Mouse (Mus musculus) MEL (cell line): ENCODE measurements at regions not wholly inside any gene's neighbourhood (a gene's known extent, or its start where the extent isn't known, plus 50 kb on each side); places are given as distances from the start of the nearest gene placed in this dataset.

Experiments
- DNase-seq: peaks from one replicate; pipeline ENCODE4 v3.0.0; 2011; ENCODE audit warnings: low read depth, low spot score
- H3K27ac ChIP-seq: 2 replicates; pipeline ENCODE4 v1.5.1; 2012; ENCODE audit warnings: low read depth, mild to moderate bottlenecking, control low read depth, low read length, moderate library complexity; ENCODE audit not compliant: control insufficient read depth
- H3K27me3 ChIP-seq, 2 experiments: fragments of 150-350 bp in 1 of 2; sonication (generic) in 1 of 2; 2 replicates each; pipeline ENCODE4 v1.6.1; 2012; ENCODE audit warnings: low read length in 2 of 2, mild to moderate bottlenecking in 2 of 2, improper control_type of control experiment in 1 of 2, moderate library complexity in 1 of 2; ENCODE audit not compliant: insufficient read depth in 2 of 2, control insufficient read depth in 1 of 2
- H3K36me3 ChIP-seq, 2 experiments: 2 replicates each; pipeline ENCODE4 v1.6.1; 2012 to 2014; ENCODE audit warnings: low read length in 2 of 2, improper control_type of control experiment in 1 of 2, inconsistent platforms in 1 of 2, mild to moderate bottlenecking in 1 of 2; ENCODE audit not compliant: insufficient read depth in 2 of 2, control insufficient read depth in 1 of 2
- H3K4me1 ChIP-seq, 2 experiments: fragments of 150-350 bp in 1 of 2; sonication (generic) in 1 of 2; 2 replicates each; pipeline ENCODE4 v1.6.1; 2012; ENCODE audit warnings: low read length in 2 of 2, improper control_type of control experiment in 1 of 2, mild to moderate bottlenecking in 1 of 2; ENCODE audit not compliant: insufficient read depth in 2 of 2, control insufficient read depth in 1 of 2
- H3K4me3 ChIP-seq, 2 experiments: fragments of 150-350 bp in 1 of 2; sonication (generic) in 1 of 2; 2 replicates each; pipeline ENCODE4 v1.5.1; 2012; ENCODE audit warnings: low read depth in 2 of 2, low read length in 2 of 2, mild to moderate bottlenecking in 2 of 2, moderate library complexity in 2 of 2, control low read depth in 1 of 2, improper control_type of control experiment in 1 of 2; ENCODE audit not compliant: control insufficient read depth in 1 of 2, insufficient read depth in 1 of 2
- H3K79me2 ChIP-seq: 2 replicates; pipeline ENCODE4 v1.6.1; 2012; ENCODE audit warnings: mild to moderate bottlenecking, low read length, moderate library complexity; ENCODE audit not compliant: control insufficient read depth, poor library complexity, insufficient read depth
- H3K9ac ChIP-seq: 2 replicates; pipeline ENCODE4 v1.6.1; 2012; ENCODE audit warnings: low read depth, mild to moderate bottlenecking, control low read depth, low read length, moderate library complexity; ENCODE audit not compliant: control insufficient read depth, poor library complexity, severe bottlenecking
- H3K9me3 ChIP-seq: fragments of 150-350 bp; sonication (generic); replicated peaks from 2 replicates; pipeline ENCODE4 v1.6.1; 2012; ENCODE audit warnings: mild to moderate bottlenecking, low read length, improper control_type of control experiment, moderate library complexity; ENCODE audit not compliant: insufficient read depth
- CTCF ChIP-seq, 3 experiments: IDR thresholded peaks in 2 of 3; conservative IDR thresholded peaks in 1 of 3; 2 replicates each; pipeline ENCODE4 v1.5.1; 2011 to 2012; ENCODE audit warnings: low read length in 3 of 3, low read depth in 2 of 3, mild to moderate bottlenecking in 2 of 3, improper control_type of control experiment in 1 of 3, inconsistent platforms in 1 of 3, mixed read lengths in 1 of 3, moderate library complexity in 1 of 3; ENCODE audit not compliant: control insufficient read depth in 1 of 3, insufficient read depth in 1 of 3, poor library complexity in 1 of 3, severe bottlenecking in 1 of 3
- E2F4 ChIP-seq: IDR thresholded peaks from 2 replicates; pipeline ENCODE4 v1.6.1; 2011; ENCODE audit warnings: low read depth, low read length, improper control_type of control experiment, borderline replicate concordance
- ELF1 ChIP-seq: IDR thresholded peaks from 2 replicates; pipeline ENCODE4 v1.6.1; 2014; ENCODE audit warnings: low read depth, mild to moderate bottlenecking, inconsistent platforms, low read length, improper control_type of control experiment, moderate library complexity
- EP300 ChIP-seq, 2 experiments: IDR thresholded peaks; 2 replicates each; pipeline ENCODE4 v1.6.1; 2011; ENCODE audit warnings: improper control_type of control experiment in 2 of 2, low read length in 2 of 2, low read depth in 1 of 2, mild to moderate bottlenecking in 1 of 2
- ETS1 ChIP-seq: IDR thresholded peaks from 2 replicates; pipeline ENCODE4 v1.6.1; 2012; ENCODE audit warnings: low read depth, mild to moderate bottlenecking, inconsistent platforms, low read length, improper control_type of control experiment, moderate library complexity
- HCFC1 ChIP-seq: IDR thresholded peaks from 2 replicates; pipeline ENCODE4 v1.6.1; 2012; ENCODE audit warnings: low read depth, mild to moderate bottlenecking, inconsistent platforms, low read length, improper control_type of control experiment, moderate library complexity
- KAT2A ChIP-seq: conservative IDR thresholded peaks from 2 replicates; pipeline ENCODE4 v1.6.1; 2012; ENCODE audit warnings: low read depth, low read length, improper control_type of control experiment, inconsistent platforms
- MAX ChIP-seq: IDR thresholded peaks from 2 replicates; pipeline ENCODE4 v1.6.1; 2011; ENCODE audit warnings: low read length, improper control_type of control experiment
- MEF2A ChIP-seq: IDR thresholded peaks from 2 replicates; pipeline ENCODE4 v1.6.1; 2014; ENCODE audit warnings: low read depth, mild to moderate bottlenecking, inconsistent platforms, low read length, improper control_type of control experiment; ENCODE audit not compliant: poor library complexity, insufficient replicate concordance, severe bottlenecking; ENCODE audit errors: extremely low read depth
- MXI1 ChIP-seq: IDR thresholded peaks from 2 replicates; pipeline ENCODE4 v1.6.1; 2011; ENCODE audit warnings: mild to moderate bottlenecking, low read depth, low read length, improper control_type of control experiment
- MYB ChIP-seq: IDR thresholded peaks from 2 replicates; pipeline ENCODE4 v1.6.1; 2011; ENCODE audit warnings: mild to moderate bottlenecking, low read depth, low read length, improper control_type of control experiment
- NELFE ChIP-seq: IDR thresholded peaks from 2 replicates; pipeline ENCODE4 v1.6.1; 2011; ENCODE audit warnings: low read depth, low read length, improper control_type of control experiment
- POLR2AphosphoS5 ChIP-seq: IDR thresholded peaks from 2 replicates; pipeline ENCODE4 v1.6.1; 2012; ENCODE audit warnings: low read depth, borderline replicate concordance, mild to moderate bottlenecking, inconsistent platforms, low read length, moderate library complexity, mixed read lengths
- RCOR1 ChIP-seq: IDR thresholded peaks from 2 replicates; pipeline ENCODE4 v1.6.1; 2012; ENCODE audit warnings: low read depth, mild to moderate bottlenecking, inconsistent platforms, low read length, improper control_type of control experiment
- SMC3 ChIP-seq: IDR thresholded peaks from 2 replicates; pipeline ENCODE4 v1.6.1; 2011; ENCODE audit warnings: low read depth, low read length, improper control_type of control experiment
- USF1 ChIP-seq: IDR thresholded peaks from 2 replicates; pipeline ENCODE4 v1.6.1; 2014; ENCODE audit warnings: low read depth, mild to moderate bottlenecking, inconsistent platforms, low read length, improper control_type of control experiment, moderate library complexity
- USF2 ChIP-seq, 2 experiments: IDR thresholded peaks; 2 replicates each; pipeline ENCODE4 v1.6.1; 2011 to 2012; ENCODE audit warnings: improper control_type of control experiment in 2 of 2, low read length in 2 of 2, borderline replicate concordance in 1 of 2, inconsistent platforms in 1 of 2, low read depth in 1 of 2, mild to moderate bottlenecking in 1 of 2; ENCODE audit not compliant: insufficient read depth in 1 of 2
- ZC3H11A ChIP-seq: IDR thresholded peaks from 2 replicates; pipeline ENCODE4 v1.6.1; 2012; ENCODE audit warnings: low read depth, mild to moderate bottlenecking, inconsistent platforms, low read length, improper control_type of control experiment
- ZKSCAN1 ChIP-seq: IDR thresholded peaks from 2 replicates; pipeline ENCODE4 v1.6.1; 2012; ENCODE audit warnings: low read depth, mild to moderate bottlenecking, inconsistent platforms, low read length, improper control_type of control experiment, moderate library complexity
- ZNF384 ChIP-seq: IDR thresholded peaks from 2 replicates; pipeline ENCODE4 v1.6.1; 2012; ENCODE audit warnings: low read depth, mild to moderate bottlenecking, inconsistent platforms, low read length, improper control_type of control experiment

DNA sequence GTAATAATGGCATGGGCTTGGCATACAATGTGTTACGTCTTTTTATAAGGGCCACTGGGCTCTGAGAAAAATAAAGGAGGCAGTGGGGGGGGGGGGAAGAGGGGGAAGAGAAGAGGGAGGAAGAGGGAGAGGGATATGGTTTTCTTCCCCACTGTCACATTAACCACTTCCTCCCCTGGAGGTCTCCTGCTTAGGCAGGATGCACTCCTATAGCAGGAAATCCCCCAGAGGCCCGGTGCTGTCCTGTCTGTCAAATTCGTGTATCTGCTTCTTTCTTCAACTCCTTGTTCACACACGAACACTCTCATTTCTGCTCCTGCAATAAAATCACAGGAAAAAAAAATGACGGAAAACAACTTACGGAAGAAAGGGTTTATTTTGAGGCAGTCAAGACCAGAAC lies 171.8 kb downstream of the Actr3 start (continued):
- TF ChIP-seq POLR2AphosphoS5 (no peak), MAX (no peak), USF1 (no peak), ZC3H11A (no peak)

DNA sequence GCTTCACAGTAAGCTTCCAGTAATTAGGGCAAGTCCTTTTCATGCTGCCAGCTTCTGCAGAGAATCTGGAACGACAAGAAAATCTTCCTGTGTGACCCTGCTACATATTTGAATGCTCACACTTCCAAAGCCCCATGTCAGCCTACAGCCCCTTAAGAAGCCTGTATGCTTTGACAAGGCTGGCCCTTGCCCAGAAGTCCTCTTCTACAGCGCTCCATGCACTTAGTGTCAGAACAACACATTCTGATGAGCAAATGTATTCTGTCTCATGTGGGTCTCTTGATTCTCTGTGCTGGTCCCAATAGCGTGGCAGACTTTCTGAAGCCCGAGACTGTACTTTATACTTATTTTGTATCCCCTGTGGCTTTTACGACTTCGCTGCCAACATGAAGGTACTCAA lies 172.5 kb downstream of the Actr3 start:
- no peak overlapping the region for H3K27ac ChIP-seq
- no peaks in the 10 kb centered on the region for H3K79me2 ChIP-seq
- DNase-seq, result no peak
- H3K9ac ChIP-seq, result no peak overlapping the region
- H3K9me3 ChIP-seq, result no peaks in the 10 kb centered on the region
- no peaks in the 10 kb centered on the region for H3K4me1 ChIP-seq
- no peak overlapping the region for H3K4me3 ChIP-seq
- TF ChIP-seq SMC3 (no peak), ETS1 (no peak), RCOR1 (no peak), ZKSCAN1 (no peak), KAT2A (no peak), NELFE (no peak), HCFC1 (no peak), CTCF (IDR thresholded peaks at IDR 0.05 in 2 of 3, conservative IDR thresholded peaks at IDR 0.05 in 1 of 3; ENCODE audit: control insufficient read depth in 1 of 3, insufficient read depth in 1 of 3, low read depth in 2 of 3, low read length in 3 of 3, poor library complexity in 1 of 3, severe bottlenecking in 1 of 3) (no peak), EP300 (IDR thresholded peaks at IDR 0.05; ENCODE audit: low read depth in 1 of 2, low read length in 2 of 2) (no peak), ELF1 (no peak), ZNF384 (no peak), MXI1 (no peak), USF2 (IDR thresholded peaks at IDR 0.05; ENCODE audit: borderline replicate concordance in 1 of 2, insufficient read depth in 1 of 2, low read depth in 1 of 2, low read length in 2 of 2) (no peak), E2F4 (no peak), ZC3H11A (no peak), MYB (no peak), MEF2A (no peak)
- H3K36me3 ChIP-seq, result no peaks in the 10 kb centered on the region
- no peaks in the 10 kb centered on the region for H3K27me3 ChIP-seq

DNA sequence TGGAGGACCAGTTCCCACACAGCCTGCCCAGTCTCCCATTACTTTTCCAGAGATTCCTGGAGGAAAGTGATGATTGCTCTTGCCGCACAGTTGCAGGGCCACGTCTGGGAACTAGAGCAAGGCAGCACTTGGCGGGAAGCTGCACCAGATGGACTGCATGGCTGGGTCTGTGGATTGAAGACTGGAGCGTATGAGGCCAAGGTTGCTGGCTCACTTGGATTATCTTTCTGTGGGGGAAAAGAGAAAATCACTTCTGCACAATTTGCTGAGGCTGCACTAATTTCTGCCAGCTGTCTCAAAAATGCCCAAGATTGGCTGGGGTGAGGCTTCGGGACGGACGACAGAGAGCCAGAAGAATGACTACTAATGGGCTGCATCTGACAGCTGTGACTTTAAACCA lies 193.2 kb downstream of the Actr3 start:
- Histone ChIP-seq H3K4me3 (no peak overlapping the region), H3K4me1 (no peaks in the 10 kb centered on the region), H3K9ac (no peak overlapping the region), H3K9me3 (no peaks in the 10 kb centered on the region), H3K36me3 (no peaks in the 10 kb centered on the region), H3K27me3 (no peaks in the 10 kb centered on the region), H3K27ac (no peak overlapping the region), H3K79me2 (no peaks in the 10 kb centered on the region)
- no peak for DNase-seq
- TF ChIP-seq ZNF384, result no peak
